Mouse (Mus musculus): ENCODE measurements at regions not wholly inside any gene's neighbourhood (a gene's known extent, or its start where the extent isn't known, plus 50 kb on each side); places are given as distances from the start of the nearest gene placed in this dataset.

- 0 out of 2 replicates have a peak, but pooled peaks cover 5% of the 10 kb centered on the region for H3K4me1 ChIP-seq (replicated peaks)
- no peaks in the 10 kb centered on the region for H3K9me3 ChIP-seq
- no peaks in the 10 kb centered on the region for H3K36me3 ChIP-seq
- WGBS: 5% methylated on average over 7 of the region's 7 CpGs
- H3K4me2 ChIP-seq (replicated peaks): no peak overlapping the region
- H3K27me3 ChIP-seq (replicated peaks): no peaks in the 10 kb centered on the region
- H3K4me3 ChIP-seq (replicated peaks): no peak overlapping the region
- H3K27ac ChIP-seq: no peak overlapping the region
- H3K9ac ChIP-seq: no peak overlapping the region
- ATAC-seq: no peak
Observed at GRCm38 (mm10) chr2:178728794-178729120, 298.4 kb downstream of the Cdh26 start.

GRCm38 (mm10) chr2:178735099-178735498 lies 304.8 kb downstream of the Cdh26 start:
- H3K4me2 ChIP-seq (replicated peaks): no peak overlapping the region
- H3K36me3 ChIP-seq: no peaks in the 10 kb centered on the region
- no peaks in the 10 kb centered on the region for H3K27me3 ChIP-seq (replicated peaks)
- no peak overlapping the region for H3K4me3 ChIP-seq (replicated peaks)
- no peak overlapping the region for H3K27ac ChIP-seq
- H3K9me3 ChIP-seq: no peaks in the 10 kb centered on the region
- WGBS: 2% methylated on average over 2 of the region's 2 CpGs
- H3K9ac ChIP-seq: no peak overlapping the region
- H3K4me1 ChIP-seq (replicated peaks): no peaks in the 10 kb centered on the region
- no peak for ATAC-seq

GRCm38 (mm10) chr2:178744617-178745016 lies 314.3 kb downstream of the Cdh26 start:
- H3K4me2 ChIP-seq (replicated peaks): no peak overlapping the region
- no peaks in the 10 kb centered on the region for H3K36me3 ChIP-seq
- 62% methylated on average over 4 of the region's 4 CpGs for WGBS
- ATAC-seq: no peak
- no peaks in the 10 kb centered on the region for H3K27me3 ChIP-seq (replicated peaks)
- no peaks in the 10 kb centered on the region for H3K9me3 ChIP-seq
- H3K4me1 ChIP-seq (replicated peaks): no peaks in the 10 kb centered on the region
- no peak overlapping the region for H3K9ac ChIP-seq
- no peak overlapping the region for H3K4me3 ChIP-seq (replicated peaks)
- H3K27ac ChIP-seq: no peak overlapping the region

GRCm38 (mm10) chr2:178745296-178746015 lies 315.1 kb downstream of the Cdh26 start:
- H3K36me3 ChIP-seq: no peaks in the 10 kb centered on the region
- H3K4me1 ChIP-seq (replicated peaks): no peaks in the 10 kb centered on the region
- 69% methylated on average over 14 of the region's 14 CpGs for WGBS
- no peak overlapping the region for H3K4me3 ChIP-seq (replicated peaks)
- H3K9me3 ChIP-seq: no peaks in the 10 kb centered on the region
- H3K4me2 ChIP-seq (replicated peaks): no peak overlapping the region
- H3K27me3 ChIP-seq (replicated peaks): no peaks in the 10 kb centered on the region
- no peak overlapping the region for H3K9ac ChIP-seq
- ATAC-seq: no peak
- no peak overlapping the region for H3K27ac ChIP-seq

GRCm38 (mm10) chr2:178751247-178751646 lies 320.9 kb downstream of the Cdh26 start:
- no peaks in the 10 kb centered on the region for H3K36me3 ChIP-seq
- no peaks in the 10 kb centered on the region for H3K27me3 ChIP-seq (replicated peaks)
- no peak for ATAC-seq
- H3K4me3 ChIP-seq (replicated peaks): no peak overlapping the region
- WGBS: 78% methylated on average over 1 of the region's 1 CpGs
- no peak overlapping the region for H3K27ac ChIP-seq
- no peaks in the 10 kb centered on the region for H3K9me3 ChIP-seq
- H3K9ac ChIP-seq: no peak overlapping the region
- H3K4me2 ChIP-seq (replicated peaks): no peak overlapping the region
- no peaks in the 10 kb centered on the region for H3K4me1 ChIP-seq (replicated peaks)

GRCm38 (mm10) chr2:178758366-178758765 lies 328.0 kb downstream of the Cdh26 start:
- Histone ChIP-seq H3K4me2 (replicated peaks) (no peak overlapping the region), H3K27me3 (replicated peaks) (no peaks in the 10 kb centered on the region), H3K9ac (no peak overlapping the region), H3K36me3 (no peaks in the 10 kb centered on the region), H3K27ac (no peak overlapping the region), H3K4me1 (replicated peaks) (no peaks in the 10 kb centered on the region), H3K4me3 (replicated peaks) (no peak overlapping the region), H3K9me3 (no peaks in the 10 kb centered on the region)
- 6% methylated on average over 2 of the region's 2 CpGs for WGBS
- ATAC-seq: no peak

- no peaks in the 10 kb centered on the region; the same call in 1 of the 2 replicates for H3K27me3 ChIP-seq (replicated peaks)
- no peak for ATAC-seq
- H3K4me2 ChIP-seq (replicated peaks): no peak overlapping the region
- H3K36me3 ChIP-seq: no peaks in the 10 kb centered on the region
- WGBS: 66% methylated on average over 4 of the region's 4 CpGs
- H3K9me3 ChIP-seq: no peaks in the 10 kb centered on the region
- no peaks in the 10 kb centered on the region for H3K4me1 ChIP-seq (replicated peaks)
- H3K4me3 ChIP-seq (replicated peaks): no peak overlapping the region
- H3K9ac ChIP-seq: no peak overlapping the region
- H3K27ac ChIP-seq: no peak overlapping the region
Observed at GRCm38 (mm10) chr2:178768526-178768925, 338.2 kb downstream of the Cdh26 start.

GRCm38 (mm10) chr2:178769001-178769400 lies 338.7 kb downstream of the Cdh26 start:
- no peak overlapping the region for H3K4me3 ChIP-seq (replicated peaks)
- no peaks in the 10 kb centered on the region for H3K36me3 ChIP-seq
- no peak overlapping the region for H3K9ac ChIP-seq
- H3K4me1 ChIP-seq (replicated peaks): no peaks in the 10 kb centered on the region
- no peak for ATAC-seq
- H3K27ac ChIP-seq: no peak overlapping the region
- WGBS: 76% methylated on average over 4 of the region's 4 CpGs
- H3K9me3 ChIP-seq: no peaks in the 10 kb centered on the region
- H3K4me2 ChIP-seq (replicated peaks): no peak overlapping the region
- H3K27me3 ChIP-seq (replicated peaks): no peaks in the 10 kb centered on the region; the same call in 1 of the 2 replicates

- no peaks in the 10 kb centered on the region for H3K36me3 ChIP-seq
- no peak for ATAC-seq
- H3K9ac ChIP-seq: no peak overlapping the region
- no peak overlapping the region for H3K4me2 ChIP-seq (replicated peaks)
- H3K27ac ChIP-seq: no peak overlapping the region
- no peaks in the 10 kb centered on the region; the same call in 1 of the 2 replicates for H3K27me3 ChIP-seq (replicated peaks)
- H3K4me1 ChIP-seq (replicated peaks): no peaks in the 10 kb centered on the region
- H3K4me3 ChIP-seq (replicated peaks): no peak overlapping the region
- 30% methylated on average over 1 of the region's 1 CpGs for WGBS
- no peaks in the 10 kb centered on the region for H3K9me3 ChIP-seq
Observed at GRCm38 (mm10) chr2:178771435-178771834, 341.1 kb downstream of the Cdh26 start.

- Histone ChIP-seq H3K9me3 (no peaks in the 10 kb centered on the region), H3K4me1 (replicated peaks) (no peaks in the 10 kb centered on the region), H3K4me3 (replicated peaks) (no peak overlapping the region), H3K27me3 (replicated peaks) (no peaks in the 10 kb centered on the region; the same call in 1 of the 2 replicates), H3K9ac (no peak overlapping the region), H3K4me2 (replicated peaks) (no peak overlapping the region), H3K27ac (no peak overlapping the region), H3K36me3 (no peaks in the 10 kb centered on the region)
- 89% methylated on average over 3 of the region's 3 CpGs for WGBS
- ATAC-seq: no peak
Observed at GRCm38 (mm10) chr2:178771881-178772280, 341.6 kb downstream of the Cdh26 start.

- Histone ChIP-seq H3K27me3 (replicated peaks) (no peaks in the 10 kb centered on the region), H3K4me2 (replicated peaks) (no peak overlapping the region), H3K4me3 (replicated peaks) (no peak overlapping the region), H3K9ac (no peak overlapping the region), H3K9me3 (no peaks in the 10 kb centered on the region), H3K36me3 (no peaks in the 10 kb centered on the region), H3K4me1 (replicated peaks) (no peaks in the 10 kb centered on the region), H3K27ac (no peak overlapping the region)
- 69% methylated on average over 25 of the region's 25 CpGs for WGBS
- ATAC-seq: no peak
Observed at GRCm38 (mm10) chr2:178784822-178785589, 354.7 kb downstream of the Cdh26 start.

GRCm38 (mm10) chr2:178785843-178786242 lies 355.5 kb downstream of the Cdh26 start:
- ATAC-seq: no peak
- no peak overlapping the region for H3K4me2 ChIP-seq (replicated peaks)
- no peaks in the 10 kb centered on the region for H3K4me1 ChIP-seq (replicated peaks)
- H3K9me3 ChIP-seq: no peaks in the 10 kb centered on the region
- H3K27me3 ChIP-seq (replicated peaks): no peaks in the 10 kb centered on the region
- WGBS: 20% methylated on average over 6 of the region's 6 CpGs
- no peak overlapping the region for H3K27ac ChIP-seq
- H3K36me3 ChIP-seq: no peaks in the 10 kb centered on the region
- H3K4me3 ChIP-seq (replicated peaks): no peak overlapping the region
- H3K9ac ChIP-seq: no peak overlapping the region

- WGBS: 37% methylated on average over 3 of the region's 3 CpGs
- no peak overlapping the region for H3K4me2 ChIP-seq (replicated peaks)
- no peaks in the 10 kb centered on the region for H3K4me1 ChIP-seq (replicated peaks)
- no peak overlapping the region for H3K9ac ChIP-seq
- H3K27me3 ChIP-seq (replicated peaks): no peaks in the 10 kb centered on the region
- ATAC-seq: no peak
- H3K36me3 ChIP-seq: no peaks in the 10 kb centered on the region
- H3K27ac ChIP-seq: no peak overlapping the region
- H3K9me3 ChIP-seq: no peaks in the 10 kb centered on the region
- H3K4me3 ChIP-seq (replicated peaks): no peak overlapping the region
Observed at GRCm38 (mm10) chr2:178795841-178796240, 365.5 kb downstream of the Cdh26 start.
